Mouse (Mus musculus) 3T3-L1 (cell line): ENCODE measurements around the gene Chst12.
"Not testable (repeated sequence)": the region's sequence is repeated elsewhere in the genome, so short reads cannot be mapped to it uniquely, and the experiment has no call there.

Experiments used
- DNase-seq: peaks from one replicate; pipeline ENCODE4 v3.0.0-alpha.2; 2015; ENCODE audit warnings: low read depth, low spot score

The Chst12 gene

DNA sequence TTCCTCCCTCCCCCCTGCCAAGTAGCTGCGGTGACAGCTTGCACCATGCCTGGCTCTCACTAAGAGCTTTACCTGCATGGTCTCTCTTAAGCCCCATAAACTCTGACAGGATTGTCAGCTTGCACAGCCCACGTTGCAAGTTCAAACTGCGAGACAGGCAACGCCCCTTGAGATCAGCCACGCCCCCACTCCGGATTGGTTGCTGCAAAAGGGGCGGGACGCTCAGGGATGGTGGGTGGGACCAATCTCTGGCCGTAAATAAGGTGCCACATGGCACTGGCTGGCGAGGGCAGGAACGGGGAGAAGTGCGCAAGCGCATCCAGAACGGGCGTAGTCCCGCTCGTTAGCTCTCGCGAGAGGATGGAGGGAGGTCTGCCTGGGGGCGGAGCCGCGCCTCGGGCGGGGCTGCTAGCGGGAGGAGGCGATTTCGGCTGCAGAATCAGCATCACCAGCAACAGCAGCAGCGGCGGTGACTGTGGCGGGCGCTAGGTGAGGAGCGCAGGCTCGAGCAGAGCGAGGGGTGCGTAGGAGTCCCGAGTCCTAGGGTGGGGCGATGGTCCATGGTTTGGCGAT, at the start of gene Chst12:
Chst12 (plus strand) TSS at position 343 of the 573 bp plus-strand sequence.
- peak; percentile 100 for DNase-seq

DNA sequence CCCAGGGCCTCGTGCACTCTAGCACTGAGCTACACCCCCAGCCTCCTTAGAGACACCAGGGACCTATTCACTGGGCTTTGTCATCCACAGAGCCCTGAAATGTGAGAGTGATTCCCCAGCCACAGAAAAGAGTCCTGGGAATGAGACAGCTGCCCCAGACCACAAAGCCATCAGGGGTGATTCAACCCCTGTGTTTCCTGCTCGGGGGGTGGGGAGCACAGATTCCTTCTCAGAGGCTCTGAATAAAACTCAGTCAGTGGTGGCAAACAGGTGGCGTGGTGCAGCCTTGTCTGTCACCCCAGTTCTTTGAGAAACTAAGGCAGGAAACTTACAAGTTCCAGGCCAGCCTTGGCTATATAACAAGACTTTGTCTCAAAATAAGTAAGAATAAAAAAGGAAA, 43.9 kb upstream of the Chst12 start:
- DNase-seq = peak; percentile 57

DNA sequence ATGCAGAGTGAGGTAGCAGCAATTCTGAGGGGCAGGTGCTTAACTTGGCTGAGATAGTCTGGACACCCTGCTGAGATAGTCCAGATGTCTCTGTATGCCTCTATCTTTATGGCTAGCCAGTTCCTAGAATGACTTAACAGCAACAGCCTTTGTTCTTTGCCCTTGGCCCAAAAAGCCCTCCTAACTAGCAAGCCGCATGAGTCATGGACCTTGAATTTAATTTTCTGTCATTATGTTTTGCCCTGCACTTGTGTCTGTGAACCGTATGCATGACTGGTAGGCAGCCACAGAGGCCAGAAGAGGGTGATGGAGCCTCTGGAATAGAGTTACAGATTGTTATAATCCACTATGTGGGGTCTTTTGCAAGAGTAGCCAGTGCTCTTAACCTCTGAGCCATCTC, 42.2 kb upstream of the Chst12 start:
- DNase-seq = not testable (repeated sequence)

DNA sequence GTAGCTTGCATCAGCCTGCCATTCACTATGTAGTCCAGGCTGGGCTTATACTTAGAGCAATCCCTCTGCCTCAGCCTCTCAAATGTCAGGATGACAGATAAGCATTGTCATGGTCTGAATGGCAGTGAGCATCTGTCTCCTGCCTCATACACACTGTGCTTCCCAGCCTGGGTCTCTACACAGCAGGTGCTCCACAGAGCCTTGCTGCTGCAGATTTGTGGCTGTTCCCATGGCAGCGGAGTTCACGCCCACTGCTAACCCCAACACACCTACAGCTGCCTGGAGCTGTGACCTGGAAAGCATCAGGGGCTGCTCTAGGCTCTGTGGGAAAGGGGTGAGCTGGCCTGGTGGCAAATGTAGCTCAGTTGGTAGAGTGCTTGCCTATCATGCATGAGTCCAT, 40.4 kb upstream of the Chst12 start:
- DNase-seq = no peak

DNA sequence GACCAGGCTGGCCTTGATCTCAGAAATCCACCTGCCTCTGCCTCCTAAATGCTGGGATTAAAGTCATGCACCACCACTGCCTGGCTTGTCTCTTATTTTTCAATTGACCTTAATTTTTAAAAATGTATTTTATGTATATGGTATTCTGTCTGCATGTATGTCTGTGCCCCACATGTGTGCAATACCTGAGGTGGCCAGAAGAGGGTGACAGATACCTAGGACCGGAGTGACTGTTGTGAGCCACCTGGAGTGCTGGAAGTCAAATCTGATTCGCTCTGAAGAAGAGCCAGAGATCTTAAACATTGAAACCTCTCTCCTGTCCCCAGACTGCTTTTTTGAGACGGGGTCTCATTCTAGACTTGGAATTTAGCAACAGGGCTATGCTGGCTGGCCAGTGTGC, 33.0 kb upstream of the Chst12 start:
- peak; percentile 47 for DNase-seq

DNA sequence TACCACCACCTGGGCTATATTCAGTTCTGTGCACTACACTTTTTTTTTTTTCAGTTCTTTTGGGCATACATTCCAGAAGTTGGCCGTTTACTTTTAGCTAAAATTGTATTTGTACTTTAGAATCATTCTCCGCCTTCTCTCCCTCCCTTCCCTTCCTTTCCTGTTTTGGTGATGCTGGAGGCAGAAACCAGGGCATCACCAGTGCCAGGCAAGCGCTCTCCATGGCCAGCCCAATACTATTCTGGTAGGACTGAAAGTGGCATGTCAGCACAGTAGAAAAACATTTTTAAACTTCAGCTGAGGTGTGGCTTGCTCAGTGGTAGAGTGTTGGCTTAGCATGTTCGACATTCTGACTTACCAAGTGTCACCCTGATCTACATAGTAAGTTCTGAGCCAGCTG, 23.9 kb upstream of the Chst12 start:
- DNase-seq = no peak

DNA sequence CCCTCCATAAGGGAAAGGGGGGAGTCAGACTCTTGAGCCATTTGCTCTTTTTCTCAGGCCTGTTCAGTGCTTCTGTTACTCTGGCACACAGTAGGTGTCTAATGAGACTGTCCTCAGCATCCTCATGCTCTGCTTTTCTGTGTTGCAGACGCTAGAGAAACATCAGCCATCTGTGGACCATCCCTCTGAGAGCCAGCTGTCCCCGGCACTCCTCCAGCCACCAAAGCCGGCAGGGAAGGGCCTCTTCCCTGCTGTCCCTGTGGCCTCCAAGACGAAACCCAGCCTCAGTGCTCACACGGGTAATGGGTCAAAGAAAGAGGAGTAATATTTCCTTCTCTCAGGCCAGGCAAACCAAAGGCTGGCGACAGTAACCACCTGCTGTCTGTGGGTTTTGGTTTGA, 14.2 kb upstream of the Chst12 start:
- DNase-seq = no peak

DNA sequence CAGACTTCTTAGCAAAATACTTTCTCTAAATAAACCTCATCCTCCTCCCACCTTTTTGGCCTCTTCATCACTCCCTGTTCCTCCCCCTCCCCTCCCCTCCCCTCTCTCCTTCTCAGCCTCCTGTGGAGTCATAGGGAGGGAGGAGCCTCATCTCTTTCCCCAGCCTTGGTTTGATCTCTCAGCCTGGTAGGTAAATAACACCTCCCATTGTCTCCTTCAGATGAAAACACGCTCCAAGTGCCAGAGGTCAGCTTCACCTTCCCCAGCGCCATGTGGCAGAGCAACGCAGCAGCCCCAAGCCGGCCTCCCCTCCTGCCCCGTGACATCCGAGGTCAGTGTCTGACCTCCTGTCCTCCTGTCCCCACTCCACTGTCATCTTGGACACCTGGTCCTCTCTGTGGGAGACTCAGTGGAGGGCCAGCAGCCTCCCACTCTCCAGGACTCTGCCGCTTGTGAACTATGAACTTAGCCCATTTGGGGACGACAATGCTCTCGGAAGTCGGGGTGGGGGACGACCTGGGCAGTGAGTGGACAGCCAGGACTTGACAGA, 12.6 kb upstream of the Chst12 start:
- DNase-seq = no peak

DNA sequence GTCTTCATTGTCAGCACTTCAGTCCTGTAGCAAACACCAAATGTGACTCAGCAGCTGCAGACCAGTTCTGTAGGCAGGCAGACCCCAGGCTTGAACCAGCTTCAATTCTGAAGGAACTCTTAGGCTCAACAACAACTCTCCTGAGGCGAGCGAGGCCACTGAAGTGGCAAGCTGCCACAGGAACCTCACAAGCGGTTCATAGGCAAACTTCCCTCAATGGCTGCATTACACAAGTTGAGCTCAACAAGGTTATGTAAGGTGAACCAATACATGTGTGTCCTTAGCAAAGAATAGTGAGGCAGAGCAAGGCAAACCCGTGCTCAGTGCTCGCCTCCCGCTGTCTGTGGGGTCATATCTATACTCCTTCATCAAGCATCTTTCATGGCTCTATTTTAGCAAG, 7.2 kb upstream of the Chst12 start:
- DNase-seq = no peak

DNA sequence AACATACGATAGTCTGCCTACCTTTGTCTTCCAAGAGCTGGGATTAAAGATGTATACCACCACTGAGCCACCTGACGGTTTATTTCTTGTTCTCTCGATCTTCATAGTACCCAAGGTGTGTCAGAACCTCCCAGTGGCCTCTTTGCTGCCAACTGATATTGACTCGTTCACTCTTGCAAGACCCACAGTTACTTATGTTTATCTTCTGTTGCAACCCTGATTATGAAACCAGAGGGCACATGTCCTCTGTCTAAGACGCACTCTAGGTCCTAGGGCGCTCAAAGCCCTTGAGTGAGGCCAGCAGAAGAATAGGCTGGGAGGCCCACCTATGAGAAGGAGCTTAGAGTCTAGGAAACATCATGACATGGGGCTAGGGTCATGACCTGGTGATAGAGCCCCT, 4.6 kb upstream of the Chst12 start:
- DNase-seq = no peak

DNA sequence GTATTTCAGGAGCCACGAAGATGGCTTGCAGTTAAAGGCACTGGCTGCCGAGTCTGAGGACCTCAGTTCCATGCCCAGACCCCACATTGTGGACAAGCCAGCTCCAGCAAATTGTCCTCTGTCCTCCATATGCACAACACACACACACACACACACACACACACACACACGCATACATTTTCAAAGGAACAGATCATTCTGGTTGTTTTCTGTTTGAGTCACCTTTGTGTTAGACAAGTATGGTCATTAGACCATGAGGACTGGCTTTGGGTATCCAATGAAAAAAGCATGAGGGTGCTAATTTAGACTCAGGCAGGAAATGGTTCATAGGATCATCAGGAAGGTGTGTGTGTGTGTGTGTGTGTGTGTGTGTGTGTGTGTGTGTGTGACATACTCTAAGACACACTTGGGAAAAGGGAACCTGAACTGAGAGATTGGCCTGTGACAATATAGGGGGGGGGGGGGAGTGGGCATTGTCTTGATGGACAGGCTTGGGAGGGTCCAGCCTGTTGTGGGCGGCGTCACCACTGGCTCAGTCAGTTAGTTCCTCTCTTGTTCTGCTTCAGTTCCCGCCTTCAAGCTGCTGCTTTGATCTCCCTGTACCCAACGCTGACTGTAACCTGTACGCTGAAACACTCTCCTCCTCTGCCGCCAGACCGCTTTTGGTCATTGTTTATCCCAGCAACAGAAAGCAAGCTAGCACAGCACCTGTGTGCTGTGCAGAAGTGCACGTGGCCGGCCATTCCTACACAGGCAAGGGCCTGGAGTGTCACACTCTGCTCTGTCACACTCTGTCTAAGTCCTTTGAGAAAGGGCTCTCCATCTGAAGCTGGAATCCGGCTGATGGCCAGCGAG, 3.1 kb upstream of the Chst12 start:
- no peak for DNase-seq

DNA sequence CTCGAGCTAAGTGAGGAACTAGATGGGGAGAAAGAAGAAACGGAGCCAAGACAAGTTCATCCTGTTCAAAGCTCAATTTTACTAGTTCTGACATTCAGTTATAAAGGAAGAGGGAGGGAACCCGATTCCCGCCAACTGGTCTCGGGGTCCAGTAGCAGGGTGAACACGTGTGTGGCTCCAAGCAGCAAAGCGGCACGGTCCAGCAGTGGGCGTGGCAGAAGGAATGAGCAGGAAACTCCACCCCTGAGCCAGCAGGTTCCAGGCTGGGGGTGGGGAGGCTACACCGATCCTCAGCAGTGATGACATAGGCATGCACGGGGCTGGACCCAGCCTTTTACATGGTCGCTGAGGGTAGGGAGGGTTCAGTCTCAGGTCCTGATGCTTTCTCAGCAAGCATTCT, 2.4 kb upstream of the Chst12 start:
- DNase-seq = not testable (repeated sequence)

DNA sequence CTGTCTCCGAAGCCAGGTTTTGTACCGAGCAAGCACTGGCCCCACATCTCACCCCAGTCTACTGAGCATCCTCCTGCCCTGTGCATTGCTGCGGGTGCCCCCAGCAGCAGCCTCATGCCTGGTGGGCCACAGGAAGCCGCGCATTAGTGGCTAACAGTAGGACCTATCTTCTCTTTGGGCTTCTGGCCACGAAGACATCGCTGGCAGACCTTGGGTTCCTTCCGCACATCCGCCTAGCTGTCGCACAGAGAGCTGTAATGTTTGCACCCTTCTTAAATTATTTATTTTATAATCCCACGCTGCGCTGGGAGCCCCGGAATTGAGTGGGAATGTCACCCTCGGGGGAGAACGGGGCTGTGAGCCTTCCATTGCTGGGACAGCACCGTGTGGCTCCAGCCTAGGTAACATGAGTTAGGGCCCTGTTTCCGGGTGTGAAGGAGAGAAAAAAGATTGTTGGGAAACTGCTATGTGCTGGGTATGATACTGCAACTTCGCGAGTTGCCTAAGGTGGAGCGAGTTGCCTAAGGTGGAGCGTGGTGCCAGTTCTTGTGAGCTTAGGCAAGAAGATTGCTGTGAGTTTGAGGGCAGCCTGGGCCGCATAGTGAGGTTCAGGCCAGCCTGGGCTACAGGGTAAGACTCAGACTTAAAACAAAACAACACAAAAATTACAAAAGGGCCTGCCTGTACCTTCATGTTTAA, 895 bp downstream of the Chst12 start:
- DNase-seq = peak; percentile 47

DNA sequence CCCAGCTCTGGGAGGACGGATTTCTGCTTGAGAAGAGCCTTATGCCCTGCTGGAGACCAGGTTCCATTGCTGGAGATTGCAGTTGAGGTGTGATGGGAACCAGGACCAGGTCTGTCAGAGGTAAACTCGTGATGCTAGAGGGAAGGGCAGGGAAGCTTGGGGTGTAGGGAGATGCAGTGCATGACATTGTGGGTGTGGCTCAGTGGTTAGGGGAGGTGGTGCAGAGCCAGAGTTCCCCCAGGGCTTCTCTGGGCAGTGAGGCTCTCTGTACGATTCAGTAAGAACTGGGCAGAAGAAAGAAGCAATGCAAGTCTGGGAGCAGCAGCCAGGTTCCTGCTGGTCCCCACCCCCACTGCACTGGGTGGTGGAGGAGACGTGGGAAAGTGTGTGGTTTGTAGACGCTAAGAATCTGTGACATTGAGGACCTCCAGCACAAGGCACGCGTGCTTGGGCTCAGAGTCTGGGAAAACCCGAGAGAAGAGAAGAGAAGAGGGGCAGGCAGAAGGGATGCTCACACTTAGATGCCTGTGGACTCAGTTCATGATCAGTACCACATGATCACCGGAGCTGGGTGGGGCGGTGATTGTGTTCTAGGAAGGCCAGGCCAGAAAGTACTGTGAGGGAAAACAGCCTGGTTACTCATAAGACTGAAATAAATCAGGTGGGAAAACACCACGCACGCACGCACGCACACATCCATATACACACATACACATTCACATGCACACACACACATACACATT, 2.3 kb downstream of the Chst12 start:
- DNase-seq = peak; percentile 61

DNA sequence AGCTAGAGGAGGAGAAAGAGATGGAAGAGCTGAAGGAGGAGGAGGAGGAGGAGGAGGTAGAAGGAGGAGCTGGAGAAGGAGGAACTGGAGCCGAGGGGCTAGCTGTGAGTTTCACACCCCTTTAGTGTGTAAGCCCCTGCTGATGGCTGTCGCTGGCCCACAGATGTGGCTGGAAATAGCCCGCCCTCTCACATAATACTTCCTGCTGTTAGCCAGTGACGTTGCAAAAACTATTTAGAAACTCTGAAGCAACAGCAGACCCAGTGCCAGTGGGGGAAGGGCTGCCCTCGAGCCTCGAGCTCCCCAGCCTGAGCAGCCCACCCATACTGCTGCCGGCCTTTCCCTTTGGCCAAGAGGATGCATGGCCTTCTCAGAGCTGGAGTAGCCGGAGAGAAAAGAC, 3.3 kb downstream of the Chst12 start:
- no peak for DNase-seq

DNA sequence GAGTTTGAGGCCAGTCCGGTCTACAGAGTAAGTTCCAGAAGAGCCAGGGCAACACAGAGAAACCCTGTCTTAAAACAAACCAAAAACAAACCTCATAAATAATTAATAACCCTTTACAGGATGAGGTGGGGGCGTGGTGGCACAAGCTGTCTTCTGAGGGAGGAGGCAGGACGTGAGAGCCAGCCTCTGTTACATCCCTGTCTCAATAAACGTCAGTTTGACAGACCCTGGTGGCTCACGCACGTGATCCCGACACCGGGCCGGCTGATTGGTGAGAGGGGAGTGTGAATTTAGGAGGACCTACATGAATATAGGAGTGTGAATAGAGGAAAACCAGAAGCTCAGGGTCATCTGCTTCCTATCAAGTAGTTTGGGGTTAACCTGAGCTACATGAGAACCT, 3.9 kb downstream of the Chst12 start:
- DNase-seq = no peak

DNA sequence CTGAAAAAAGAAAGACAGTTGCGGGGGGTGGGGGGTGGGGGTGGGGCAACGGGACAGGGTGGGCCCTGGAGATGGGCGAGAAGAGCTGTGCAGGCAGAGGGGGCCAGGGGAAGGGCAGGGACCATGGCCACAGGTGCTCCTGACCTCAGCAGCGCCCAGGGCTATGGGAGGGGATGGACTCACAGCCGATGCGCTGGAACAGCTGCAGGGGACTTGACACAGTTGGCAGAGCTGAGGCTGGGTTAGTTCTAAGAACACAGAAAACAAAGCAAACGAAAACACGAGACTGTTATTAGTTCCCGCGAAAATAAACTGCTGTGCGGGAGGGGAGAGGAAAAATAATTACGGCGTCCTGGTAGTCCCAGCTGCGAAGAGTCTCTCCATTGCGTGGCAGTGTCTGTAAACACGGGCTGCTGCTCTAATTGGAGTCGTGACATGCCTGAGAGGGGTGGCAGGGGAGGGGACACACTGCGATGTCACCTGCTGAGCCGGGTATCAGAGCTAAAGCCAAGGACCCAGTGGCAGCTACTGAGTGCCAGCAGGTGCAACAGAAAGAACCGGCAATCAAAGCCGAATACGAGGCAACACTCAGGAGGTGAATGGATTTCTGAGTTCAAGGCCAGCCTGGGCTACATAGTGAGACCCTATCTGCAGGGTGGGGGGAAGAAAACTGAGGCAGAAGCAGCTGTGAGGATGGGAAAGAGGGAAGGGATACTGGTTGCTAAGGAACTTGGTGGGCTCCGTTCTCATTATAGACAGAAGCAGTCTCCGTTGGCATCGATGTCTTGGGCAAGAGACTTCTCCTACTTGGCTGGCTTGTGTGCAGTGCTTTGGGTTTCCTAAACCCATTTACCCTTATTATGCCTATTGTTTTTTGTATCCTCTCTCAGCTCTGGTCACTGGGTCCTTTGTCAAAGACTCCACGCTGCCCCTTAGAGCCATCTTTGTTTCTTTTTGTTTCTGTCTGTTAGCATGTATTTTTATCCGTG, 5.0 kb downstream of the Chst12 start:
- DNase-seq = no peak

DNA sequence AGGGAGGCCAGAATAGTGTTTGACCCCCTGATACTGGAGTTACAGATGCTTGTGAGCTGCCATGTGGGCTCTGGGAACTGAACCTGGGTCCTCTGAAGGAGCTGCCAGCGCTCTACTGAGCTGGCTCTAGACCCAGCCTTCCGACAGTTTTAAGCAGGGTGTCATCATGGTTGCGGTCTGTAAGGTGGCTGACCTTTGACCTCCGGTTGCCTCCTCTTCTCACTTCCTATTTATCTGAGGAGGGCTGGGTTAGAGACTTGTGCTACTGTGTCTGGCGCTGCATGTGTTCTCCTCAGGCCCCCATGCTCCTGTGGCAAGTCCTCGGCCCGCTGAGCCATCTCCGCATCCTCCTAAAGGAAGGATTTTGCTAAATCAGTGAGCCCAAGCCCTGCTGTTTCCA, 8.6 kb downstream of the Chst12 start:
- no peak for DNase-seq

DNA sequence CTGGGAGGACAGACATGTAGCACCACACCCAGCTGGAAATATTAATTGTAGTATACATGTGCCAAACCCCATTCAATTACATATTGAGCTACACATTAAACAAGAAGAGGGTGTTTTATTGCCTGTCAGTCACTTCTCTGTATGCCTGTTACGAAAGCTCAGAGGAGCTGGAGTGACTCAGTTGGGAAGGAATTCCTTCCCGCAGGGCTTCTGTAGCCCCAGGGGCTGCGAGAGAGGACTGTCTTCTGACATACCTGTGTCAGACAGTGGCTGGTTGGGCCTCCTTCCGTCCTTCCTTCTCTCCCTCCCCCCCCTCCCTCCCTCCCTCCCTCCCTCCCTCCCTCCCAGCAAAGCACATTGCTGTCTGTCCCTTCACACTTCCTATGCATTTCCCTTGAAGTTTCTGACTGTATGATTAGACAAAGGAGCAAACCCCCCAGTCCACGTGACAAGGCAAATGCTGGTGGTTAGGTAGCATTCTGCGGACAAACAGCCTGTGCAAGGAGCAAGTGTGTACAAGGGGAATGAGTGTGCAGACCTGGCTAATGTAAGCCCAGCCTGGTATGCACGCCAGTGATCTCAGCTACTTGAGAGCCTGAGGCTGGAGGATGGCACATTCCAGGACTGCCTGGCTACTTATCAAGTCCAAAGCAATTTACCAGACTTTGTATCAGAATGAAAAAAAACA, 9.6 kb downstream of the Chst12 start:
- peak; percentile 98 for DNase-seq
